Mouse (Mus musculus) frontal cortex, adult 2 months (tissue): Measurements from ENCODE around the gene Phactr3. TPM values are rescaled to one million over a fixed set of nuclear protein-coding genes. Genes with fewer than 3 reads are reported as not detected.

Experiments
- DNase-seq, 2 experiments: peaks; one replicate each; pipeline ENCODE4 v3.0.0; 2022; ENCODE audit warnings: low spot score in 1 of 2; ENCODE audit errors: extremely low spot score in 1 of 2
- polyA plus RNA-seq: library from polyadenylated mRNA; depleted of rRNA; stranded (reverse); fragments of >200 nt; gene quantifications from 2 replicates; pipeline ENCODE4 v1.2.3, GENCODE M21; 2012; rRNA removed

The Phactr3 gene
- 139 and 140 TPM in 2 replicates for polyA plus RNA-seq

GRCm38 (mm10) chr2:178118801-178119560 is at the start of gene Phactr3:
Gene Phactr3, plus strand, starts transcription at chr2:178118975.
- DNase-seq = no peak

GRCm38 (mm10) chr2:178078166-178078717 is 40.5 kb upstream of the Phactr3 start, which contains the start of gene Zfp931:
Gene Zfp931, minus strand, starts transcription at chr2:178078476.
- peak in 1 of 2 experiments; percentile 33 for DNase-seq

- no peak for DNase-seq
These were observed 29.2 kb upstream of the Phactr3 start for GRCm38 (mm10) chr2:178089586-178089985.

- peak; percentile 49 to 83 for DNase-seq
These were observed 20.8 kb upstream of the Phactr3 start for GRCm38 (mm10) chr2:178098021-178098420.

GRCm38 (mm10) chr2:178101957-178102356 is 16.8 kb upstream of the Phactr3 start:
- peak; percentile 48 to 85 for DNase-seq

GRCm38 (mm10) chr2:178117946-178118345 is 829 bp upstream of the Phactr3 start:
- DNase-seq = peak in 1 of 2 experiments; percentile 71

- DNase-seq = no peak
These were observed 983 bp downstream of the Phactr3 start for GRCm38 (mm10) chr2:178119561-178120355.

GRCm38 (mm10) chr2:178120356-178120645 is 1.5 kb downstream of the Phactr3 start:
- no peak for DNase-seq

GRCm38 (mm10) chr2:178120651-178121374 is 2.0 kb downstream of the Phactr3 start:
- DNase-seq = no peak

- no peak for DNase-seq
These were observed 2.6 kb downstream of the Phactr3 start for GRCm38 (mm10) chr2:178121375-178121688.

GRCm38 (mm10) chr2:178121946-178122665 is 3.3 kb downstream of the Phactr3 start:
- DNase-seq = no peak

- no peak for DNase-seq
These were observed 4.7 kb downstream of the Phactr3 start for GRCm38 (mm10) chr2:178123466-178123865.

GRCm38 (mm10) chr2:178125427-178125826 is 6.7 kb downstream of the Phactr3 start:
- no peak for DNase-seq

GRCm38 (mm10) chr2:178126041-178126820 is 7.5 kb downstream of the Phactr3 start:
- no peak for DNase-seq

- no peak for DNase-seq
These were observed 9.8 kb downstream of the Phactr3 start for GRCm38 (mm10) chr2:178128594-178128993.

- DNase-seq = peak in 1 of 2 experiments; percentile 48
These were observed 10.4 kb downstream of the Phactr3 start for GRCm38 (mm10) chr2:178129161-178129560.

GRCm38 (mm10) chr2:178129676-178130075 is 10.9 kb downstream of the Phactr3 start:
- DNase-seq = no peak

- no peak for DNase-seq
These were observed 11.8 kb downstream of the Phactr3 start for GRCm38 (mm10) chr2:178130536-178130935.

GRCm38 (mm10) chr2:178131011-178131410 is 12.2 kb downstream of the Phactr3 start:
- no peak for DNase-seq
